Mouse (Mus musculus): ENCODE results near the gene Col19a1.

GRCm38 (mm10) chr1:24236330-24236729 is 350.9 kb downstream of the Col19a1 start:
- no peak for TF ChIP-seq CTCF (IDR thresholded peaks at IDR 0.05; ENCODE audit: extremely low read depth, insufficient read depth, insufficient read length, insufficient replicate concordance)
- TF ChIP-seq POLR2A (IDR thresholded peaks at IDR 0.05; ENCODE audit: low read depth, low read length), result no peak
